Mouse (Mus musculus) kidney, postnatal 10 days (tissue): ENCODE results near the gene Smurf2.

ENCODE experiments used
- DNase-seq: peaks from one replicate; pipeline ENCODE4 v3.0.0; 2021; ENCODE audit warnings: mixed read lengths

Smurf2 gene

DNA sequence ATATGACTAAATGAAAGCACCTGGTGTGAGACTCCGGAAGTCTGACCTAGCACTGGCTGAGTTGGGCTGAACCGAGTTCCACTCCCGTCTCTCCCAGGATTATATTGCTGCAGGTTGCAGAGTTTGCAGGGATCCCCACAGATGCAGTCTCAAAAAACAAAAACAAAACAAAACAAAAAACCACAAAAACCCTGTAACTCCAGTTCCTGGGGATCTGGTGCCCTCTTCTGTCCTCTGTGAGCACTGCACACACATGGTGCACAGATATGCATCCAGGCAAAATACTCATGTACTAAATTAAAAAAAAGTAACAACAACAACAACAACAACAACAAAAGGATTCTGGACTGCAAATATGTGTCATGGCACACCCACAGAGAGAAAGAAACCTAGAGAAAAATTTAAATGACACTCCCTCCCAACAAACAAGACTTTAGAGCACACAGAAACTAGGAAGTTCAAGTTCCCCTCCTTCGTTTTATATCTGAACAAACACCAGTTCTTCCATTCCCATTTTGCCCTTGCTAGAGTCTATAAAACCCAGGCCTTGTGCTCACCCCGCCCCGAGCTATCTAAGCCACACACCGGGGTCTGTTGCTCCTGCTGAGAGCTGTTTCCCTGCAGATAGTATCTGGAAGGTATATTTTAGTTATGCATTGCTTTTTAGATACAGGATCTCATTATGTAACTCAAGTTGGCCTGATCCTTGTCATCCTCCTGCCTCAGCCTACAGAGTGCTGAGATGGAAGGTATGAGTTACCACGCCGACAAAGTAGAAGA is 150.1 kb downstream of the Smurf2 start:
- peak; percentile 39 for DNase-seq
